Mouse (Mus musculus): ENCODE measurements around the gene Nr6a1. TPM values are rescaled to one million over a fixed set of nuclear protein-coding genes. Genes with fewer than 3 reads are reported as not detected.

Gene Nr6a1
- total and polyA plus RNA-seq, 2 experiments: 5.9 to 14.8 TPM

GRCm38 (mm10) chr2:38925171-38926080 is 2.1 kb downstream of the Nr6a1 start:
- peak; percentile 77 for DNase-seq (ENCODE audit: extremely low read depth, low read depth, low spot score)
- Histone ChIP-seq H3K27me3 (ENCODE audit: control insufficient read depth, insufficient read depth, low read length) (no peaks in the 10 kb centered on the region), H3K9ac (ENCODE audit: low read depth, low read length) (peak overlapping the region; percentile 48), H3K4me3 (ENCODE audit: insufficient read depth, low read depth, low read length) (peak overlapping the region; percentile 98), H3K4me1 (ENCODE audit: control insufficient read depth, insufficient read depth, low read length) (peaks cover 2% of the 10 kb centered on the region; the same call in 1 of the 2 replicates), H3K27ac (replicated peaks; ENCODE audit: insufficient read depth, low read depth, low read length) (peak overlapping the region; percentile 63), H3K36me3 (ENCODE audit: control insufficient read depth, insufficient read depth, low read length) (no peaks in the 10 kb centered on the region), H3K79me2 (ENCODE audit: control insufficient read depth, insufficient read depth, low read length) (no peaks in the 10 kb centered on the region; the same call in 1 of the 2 replicates)
- TF ChIP-seq CTCF (IDR thresholded peaks at IDR 0.05; ENCODE audit: low read depth, low read length) (no peak), POLR2A (IDR thresholded peaks at IDR 0.05; ENCODE audit: extremely low read depth, insufficient read depth, low read length) (no peak)
- under 1% methylated on average over 51 of the region's 51 CpGs for WGBS

- Histone ChIP-seq H3K27me3 (ENCODE audit: control insufficient read depth, insufficient read depth, low read length) (no peaks in the 10 kb centered on the region), H3K79me2 (ENCODE audit: control insufficient read depth, insufficient read depth, low read length) (no peaks in the 10 kb centered on the region; the same call in 1 of the 2 replicates), H3K4me1 (ENCODE audit: control insufficient read depth, insufficient read depth, low read length) (peaks cover 2% of the 10 kb centered on the region; the same call in 1 of the 2 replicates), H3K36me3 (ENCODE audit: control insufficient read depth, insufficient read depth, low read length) (no peaks in the 10 kb centered on the region), H3K27ac (replicated peaks; ENCODE audit: insufficient read depth, low read depth, low read length) (peak overlapping the region; percentile 63; the same call in 1 of the 2 replicates), H3K4me3 (ENCODE audit: insufficient read depth, low read depth, low read length) (peak overlapping the region; percentile 98), H3K9ac (ENCODE audit: low read depth, low read length) (peak overlapping the region; percentile 48; the same call in 1 of the 2 replicates)
- TF ChIP-seq POLR2A (IDR thresholded peaks at IDR 0.05; ENCODE audit: extremely low read depth, insufficient read depth, low read length): no peak
- TF ChIP-seq CTCF (IDR thresholded peaks at IDR 0.05; ENCODE audit: low read depth, low read length): no peak
- DNase-seq (ENCODE audit: extremely low read depth, low read depth, low spot score): peak; percentile 22
- 20% methylated on average over 10 of the region's 10 CpGs for WGBS
Observed at GRCm38 (mm10) chr2:38924571-38924970, 2.9 kb downstream of the Nr6a1 start.

- no peaks in the 10 kb centered on the region for H3K36me3 ChIP-seq (ENCODE audit: control insufficient read depth, insufficient read depth, low read length)
- WGBS: 82% methylated on average over 2 of the region's 2 CpGs
- H3K27ac ChIP-seq (replicated peaks; ENCODE audit: insufficient read depth, low read depth, low read length): no peak overlapping the region
- no peaks in the 10 kb centered on the region for H3K27me3 ChIP-seq (ENCODE audit: control insufficient read depth, insufficient read depth, low read length)
- no peak overlapping the region for H3K4me3 ChIP-seq (ENCODE audit: insufficient read depth, low read depth, low read length)
- peaks cover 2% of the 10 kb centered on the region; the same call in 1 of the 2 replicates for H3K4me1 ChIP-seq (ENCODE audit: control insufficient read depth, insufficient read depth, low read length)
- TF ChIP-seq POLR2A (IDR thresholded peaks at IDR 0.05; ENCODE audit: extremely low read depth, insufficient read depth, low read length) (no peak), CTCF (IDR thresholded peaks at IDR 0.05; ENCODE audit: low read depth, low read length) (no peak)
- H3K9ac ChIP-seq (ENCODE audit: low read depth, low read length): no peak overlapping the region
- H3K79me2 ChIP-seq (ENCODE audit: control insufficient read depth, insufficient read depth, low read length): no peaks in the 10 kb centered on the region; the same call in 1 of the 2 replicates
- DNase-seq (ENCODE audit: extremely low read depth, low read depth, low spot score): no peak
Observed at GRCm38 (mm10) chr2:38923911-38924310, 3.6 kb downstream of the Nr6a1 start.

GRCm38 (mm10) chr2:38923471-38923870 is 4.0 kb downstream of the Nr6a1 start:
- WGBS: 72% methylated on average over 3 of the region's 3 CpGs
- no peaks in the 10 kb centered on the region for H3K27me3 ChIP-seq (ENCODE audit: control insufficient read depth, insufficient read depth, low read length)
- H3K36me3 ChIP-seq (ENCODE audit: control insufficient read depth, insufficient read depth, low read length): no peaks in the 10 kb centered on the region
- no peak overlapping the region for H3K9ac ChIP-seq (ENCODE audit: low read depth, low read length)
- no peak for TF ChIP-seq POLR2A (IDR thresholded peaks at IDR 0.05; ENCODE audit: extremely low read depth, insufficient read depth, low read length)
- TF ChIP-seq CTCF (IDR thresholded peaks at IDR 0.05; ENCODE audit: low read depth, low read length): no peak
- H3K4me3 ChIP-seq (ENCODE audit: insufficient read depth, low read depth, low read length): no peak overlapping the region
- no peak for DNase-seq (ENCODE audit: extremely low read depth, low read depth, low spot score)
- H3K79me2 ChIP-seq (ENCODE audit: control insufficient read depth, insufficient read depth, low read length): no peaks in the 10 kb centered on the region; the same call in 1 of the 2 replicates
- H3K4me1 ChIP-seq (ENCODE audit: control insufficient read depth, insufficient read depth, low read length): peaks cover 2% of the 10 kb centered on the region; the same call in 1 of the 2 replicates
- no peak overlapping the region for H3K27ac ChIP-seq (replicated peaks; ENCODE audit: insufficient read depth, low read depth, low read length)

- H3K36me3 ChIP-seq (ENCODE audit: control insufficient read depth, insufficient read depth, low read length): no peaks in the 10 kb centered on the region
- H3K9ac ChIP-seq (ENCODE audit: low read depth, low read length): no peak overlapping the region
- no peak overlapping the region for H3K27ac ChIP-seq (replicated peaks; ENCODE audit: insufficient read depth, low read depth, low read length)
- 37% methylated on average over 1 of the region's 1 CpGs for WGBS
- no peak for TF ChIP-seq CTCF (IDR thresholded peaks at IDR 0.05; ENCODE audit: low read depth, low read length)
- TF ChIP-seq POLR2A (IDR thresholded peaks at IDR 0.05; ENCODE audit: extremely low read depth, insufficient read depth, low read length): no peak
- no peaks in the 10 kb centered on the region for H3K27me3 ChIP-seq (ENCODE audit: control insufficient read depth, insufficient read depth, low read length)
- H3K4me3 ChIP-seq (ENCODE audit: insufficient read depth, low read depth, low read length): no peak overlapping the region
- peaks cover 2% of the 10 kb centered on the region; the same call in 1 of the 2 replicates for H3K4me1 ChIP-seq (ENCODE audit: control insufficient read depth, insufficient read depth, low read length)
- no peaks in the 10 kb centered on the region; the same call in 1 of the 2 replicates for H3K79me2 ChIP-seq (ENCODE audit: control insufficient read depth, insufficient read depth, low read length)
- DNase-seq (ENCODE audit: extremely low read depth, low read depth, low spot score): no peak
Observed at GRCm38 (mm10) chr2:38921374-38921773, 6.1 kb downstream of the Nr6a1 start.
